Mouse (Mus musculus): ENCODE results near the gene Ablim1. TPM values are rescaled to one million over a fixed set of nuclear protein-coding genes. Genes with fewer than 3 reads are reported as not detected.
A peak's percentile ranks its signal among the peaks of the same experiment; 100 is the strongest.

Ablim1 gene
- polyA plus RNA-seq, 1 experiment, result 9.8 TPM

DNA sequence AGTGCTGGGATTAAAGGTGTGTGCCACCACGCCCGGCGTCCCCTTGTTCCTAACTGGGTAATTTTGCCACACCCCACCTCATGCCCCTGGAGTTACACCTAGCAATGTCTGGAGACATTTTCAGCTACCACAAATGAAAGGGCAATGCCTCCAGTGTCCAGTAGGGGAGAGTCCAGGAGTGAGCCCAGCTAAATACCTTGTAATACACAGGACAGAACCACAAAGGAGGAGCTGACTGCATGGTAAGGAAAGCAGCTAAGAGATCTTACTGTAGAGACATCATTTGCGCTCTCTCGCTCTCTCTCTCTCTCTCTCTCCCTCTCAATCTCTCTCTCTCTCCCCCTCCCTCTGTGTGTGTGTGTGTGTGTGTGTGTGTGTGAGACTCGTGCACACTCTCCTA is 120.8 kb downstream of the Ablim1 start:
- no peak overlapping the region for H3ac ChIP-seq (ENCODE audit: control insufficient read depth, insufficient read length, low read depth)
- TF ChIP-seq MYOG (IDR thresholded peaks at IDR 0.05; ENCODE audit: control insufficient read depth, extremely low read depth, insufficient read length) (no peak), MAX (IDR thresholded peaks at IDR 0.05) (no peak), USF1 (IDR thresholded peaks at IDR 0.05; ENCODE audit: low read depth) (no peak), CTCF (IDR thresholded peaks at IDR 0.05; ENCODE audit: control insufficient read depth, insufficient read depth, insufficient read length) (no peak), MYOD1 (IDR thresholded peaks at IDR 0.05; ENCODE audit: control insufficient read depth, insufficient read length, low read depth) (no peak), CEBPB (IDR thresholded peaks at IDR 0.05; ENCODE audit: low read depth) (no peak), FOSL1 (IDR thresholded peaks at IDR 0.05; ENCODE audit: insufficient read depth, low read length, poor library complexity, severe bottlenecking) (no peak)

DNA sequence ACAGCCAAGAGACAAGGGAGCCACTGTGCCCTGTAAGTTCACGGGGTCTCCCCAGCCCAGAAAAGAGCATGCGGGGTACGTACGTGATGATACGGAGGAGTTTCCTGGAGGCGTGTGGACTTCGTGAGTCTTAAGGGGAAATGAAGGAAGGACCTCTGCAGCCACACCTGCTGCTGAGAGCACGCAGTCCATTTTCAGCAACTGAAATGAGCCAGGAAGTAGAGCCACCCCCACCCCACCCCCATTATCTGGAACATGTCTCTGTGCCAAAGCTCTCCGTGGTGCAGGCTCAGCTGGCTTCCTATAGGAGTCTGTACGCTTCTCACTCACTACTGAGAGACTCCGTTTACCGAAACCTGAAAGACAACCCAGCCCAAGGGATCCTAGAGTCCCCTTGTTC is 121.3 kb downstream of the Ablim1 start:
- Histone ChIP-seq H3K79me3 (ENCODE audit: low read depth) (peaks cover 6% of the 10 kb centered on the region), H3K36me3 (ENCODE audit: control insufficient read depth, insufficient read depth) (no peaks in the 10 kb centered on the region), H3K4me3 (ENCODE audit: insufficient read depth, poor library complexity, severe bottlenecking) (no peak overlapping the region), H3K79me2 (ENCODE audit: control insufficient read depth, insufficient read depth) (peaks cover 54% of the 10 kb centered on the region), H3ac (ENCODE audit: control insufficient read depth, insufficient read length, low read depth) (no peak overlapping the region), H3K27me3 (ENCODE audit: control insufficient read depth, insufficient read depth, insufficient read length) (no peaks in the 10 kb centered on the region)
- TF ChIP-seq FOSL1 (IDR thresholded peaks at IDR 0.05; ENCODE audit: insufficient read depth, low read length, poor library complexity, severe bottlenecking) (no peak), MAX (IDR thresholded peaks at IDR 0.05) (no peak), CEBPB (IDR thresholded peaks at IDR 0.05; ENCODE audit: low read depth) (no peak), USF1 (IDR thresholded peaks at IDR 0.05; ENCODE audit: low read depth) (no peak)

More for the DNA sequence above, 120.8 kb downstream of the Ablim1 start:
- Histone ChIP-seq H3K36me3 (ENCODE audit: control insufficient read depth, insufficient read depth) (no peaks in the 10 kb centered on the region), H3K27me3 (ENCODE audit: control insufficient read depth, insufficient read depth, insufficient read length) (no peaks in the 10 kb centered on the region), H3K4me3 (ENCODE audit: insufficient read depth, poor library complexity, severe bottlenecking) (no peak overlapping the region), H3K79me3 (ENCODE audit: low read depth) (peaks cover 6% of the 10 kb centered on the region), H3K79me2 (ENCODE audit: control insufficient read depth, insufficient read depth) (peaks cover 54% of the 10 kb centered on the region)

DNA sequence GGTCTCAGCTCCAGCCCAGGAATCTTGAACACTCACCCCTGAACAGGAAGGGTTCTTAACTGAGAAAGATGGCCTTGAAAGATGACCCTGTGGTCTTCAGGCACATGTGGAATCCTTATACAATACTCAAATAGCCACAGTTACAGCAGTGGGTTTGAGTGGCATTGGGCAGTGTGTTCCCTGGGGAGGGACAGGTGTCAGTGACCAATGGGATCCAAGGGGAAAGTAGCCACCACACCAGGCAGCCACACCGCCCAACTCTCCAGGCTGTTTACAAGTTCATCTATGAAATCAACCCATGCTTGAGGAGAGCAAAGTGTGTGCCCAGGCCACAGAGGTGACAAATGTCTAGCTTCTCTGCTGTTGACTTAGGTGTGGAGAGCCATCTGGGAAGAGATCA is 123.6 kb downstream of the Ablim1 start:
- Histone ChIP-seq H3K4me3 (ENCODE audit: insufficient read depth, poor library complexity, severe bottlenecking) (no peak overlapping the region), H3K79me2 (ENCODE audit: control insufficient read depth, insufficient read depth) (peaks cover 62% of the 10 kb centered on the region), H3ac (ENCODE audit: control insufficient read depth, insufficient read length, low read depth) (no peak overlapping the region), H3K36me3 (ENCODE audit: control insufficient read depth, insufficient read depth) (no peaks in the 10 kb centered on the region), H3K27me3 (ENCODE audit: control insufficient read depth, insufficient read depth, insufficient read length) (no peaks in the 10 kb centered on the region), H3K79me3 (ENCODE audit: low read depth) (peaks cover 9% of the 10 kb centered on the region)
- TF ChIP-seq FOSL1 (IDR thresholded peaks at IDR 0.05; ENCODE audit: insufficient read depth, low read length, poor library complexity, severe bottlenecking) (no peak), CEBPB (IDR thresholded peaks at IDR 0.05; ENCODE audit: low read depth) (no peak), MYOG (IDR thresholded peaks at IDR 0.05; ENCODE audit: control insufficient read depth, extremely low read depth, insufficient read length) (no peak), CTCF (IDR thresholded peaks at IDR 0.05; ENCODE audit: control insufficient read depth, insufficient read depth, insufficient read length) (no peak), MYOD1 (IDR thresholded peaks at IDR 0.05; ENCODE audit: control insufficient read depth, insufficient read length, low read depth) (no peak), USF1 (IDR thresholded peaks at IDR 0.05; ENCODE audit: low read depth) (no peak), MAX (IDR thresholded peaks at IDR 0.05) (no peak)

DNA sequence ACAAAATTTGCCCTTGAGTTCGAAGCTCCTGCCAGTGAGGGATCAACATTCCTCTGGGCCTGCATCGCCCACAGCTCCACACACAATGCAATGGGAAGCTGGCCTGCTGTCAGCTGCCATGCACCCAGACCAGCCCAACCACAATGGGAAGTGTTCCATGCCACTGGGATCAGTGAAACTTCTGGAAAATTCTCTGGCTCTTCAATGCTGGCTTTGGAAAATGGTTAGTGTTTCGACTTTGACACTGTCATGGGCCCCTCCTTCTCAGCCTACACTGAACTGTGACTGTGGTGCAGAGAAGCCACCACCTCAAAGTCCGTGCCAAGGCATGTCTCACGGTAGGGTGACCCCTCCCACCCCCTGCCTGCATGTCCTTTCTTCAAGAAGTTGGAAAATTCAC is 125.3 kb downstream of the Ablim1 start:
- TF ChIP-seq MYOD1 (IDR thresholded peaks at IDR 0.05; ENCODE audit: control insufficient read depth, insufficient read length, low read depth) (no peak), MAX (IDR thresholded peaks at IDR 0.05) (peak; percentile 24), FOSL1 (IDR thresholded peaks at IDR 0.05; ENCODE audit: insufficient read depth, low read length, poor library complexity, severe bottlenecking) (no peak)
- Histone ChIP-seq H3K79me3 (ENCODE audit: low read depth) (peaks cover 15% of the 10 kb centered on the region), H3K4me3 (ENCODE audit: insufficient read depth, poor library complexity, severe bottlenecking) (no peak overlapping the region), H3K79me2 (ENCODE audit: control insufficient read depth, insufficient read depth) (peaks cover 59% of the 10 kb centered on the region), H3K27me3 (ENCODE audit: control insufficient read depth, insufficient read depth, insufficient read length) (no peaks in the 10 kb centered on the region), H3K36me3 (ENCODE audit: control insufficient read depth, insufficient read depth) (no peaks in the 10 kb centered on the region), H3ac (ENCODE audit: control insufficient read depth, insufficient read length, low read depth) (no peak overlapping the region)

DNA sequence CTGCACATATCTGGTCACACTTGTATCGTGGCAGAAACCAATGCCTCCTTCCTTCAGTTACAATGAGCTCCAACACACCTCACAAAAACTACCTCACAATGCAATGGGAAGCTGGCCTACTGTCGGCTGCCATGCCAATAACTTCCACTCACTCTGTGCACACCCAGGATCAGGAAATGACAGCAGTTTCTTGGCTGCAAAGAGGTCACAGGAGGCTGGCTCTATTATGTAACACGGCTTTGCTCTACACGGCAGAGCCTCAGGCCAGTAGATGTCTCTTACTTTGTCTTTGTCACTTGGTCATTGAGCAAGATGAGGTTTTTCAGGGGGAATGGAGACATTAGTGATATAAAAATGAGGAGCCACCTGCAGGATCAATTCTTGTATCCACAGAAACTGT is 126.2 kb downstream of the Ablim1 start:
- H3K36me3 ChIP-seq (ENCODE audit: control insufficient read depth, insufficient read depth), result no peaks in the 10 kb centered on the region

DNA sequence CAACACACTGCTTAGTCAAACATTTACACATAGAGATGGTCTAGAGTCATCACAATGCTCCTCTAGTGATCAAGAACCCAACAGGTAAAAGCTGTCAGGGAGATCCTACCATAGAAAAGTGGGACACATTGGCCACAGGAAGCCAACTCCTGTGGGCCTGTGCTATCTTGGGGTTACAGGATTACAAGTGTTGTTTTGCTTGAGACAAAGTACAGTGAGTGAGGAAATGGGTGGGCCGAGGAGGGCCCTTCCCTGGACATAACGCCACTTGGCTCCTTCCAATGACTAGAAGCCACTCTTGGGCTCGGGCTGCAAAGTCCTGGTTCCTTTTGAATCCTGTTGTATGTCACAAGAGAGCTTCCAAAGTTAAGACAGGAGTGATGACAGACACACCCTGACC is 129.7 kb downstream of the Ablim1 start:
- TF ChIP-seq MAX (IDR thresholded peaks at IDR 0.05), result no peak
- no peak for TF ChIP-seq MYOD1 (IDR thresholded peaks at IDR 0.05; ENCODE audit: control insufficient read depth, insufficient read length, low read depth)
- TF ChIP-seq MYOG (IDR thresholded peaks at IDR 0.05; ENCODE audit: control insufficient read depth, extremely low read depth, insufficient read length), result no peak
- TF ChIP-seq USF1 (IDR thresholded peaks at IDR 0.05; ENCODE audit: low read depth), result no peak
- no peak for TF ChIP-seq CEBPB (IDR thresholded peaks at IDR 0.05; ENCODE audit: low read depth)
- no peak for TF ChIP-seq CTCF (IDR thresholded peaks at IDR 0.05; ENCODE audit: control insufficient read depth, insufficient read depth, insufficient read length)
- Histone ChIP-seq H3K36me3 (ENCODE audit: control insufficient read depth, insufficient read depth) (peaks cover 9% of the 10 kb centered on the region), H3K79me3 (ENCODE audit: low read depth) (peaks cover 21% of the 10 kb centered on the region), H3K79me2 (ENCODE audit: control insufficient read depth, insufficient read depth) (peaks cover 58% of the 10 kb centered on the region), H3K27me3 (ENCODE audit: control insufficient read depth, insufficient read depth, insufficient read length) (no peaks in the 10 kb centered on the region), H3ac (ENCODE audit: control insufficient read depth, insufficient read length, low read depth) (no peak overlapping the region), H3K4me3 (ENCODE audit: insufficient read depth, poor library complexity, severe bottlenecking) (no peak overlapping the region)

More for the DNA sequence above, 126.2 kb downstream of the Ablim1 start:
- Histone ChIP-seq H3ac (ENCODE audit: control insufficient read depth, insufficient read length, low read depth) (no peak overlapping the region), H3K79me2 (ENCODE audit: control insufficient read depth, insufficient read depth) (peaks cover 52% of the 10 kb centered on the region), H3K27me3 (ENCODE audit: control insufficient read depth, insufficient read depth, insufficient read length) (no peaks in the 10 kb centered on the region), H3K79me3 (ENCODE audit: low read depth) (peaks cover 15% of the 10 kb centered on the region), H3K4me3 (ENCODE audit: insufficient read depth, poor library complexity, severe bottlenecking) (no peak overlapping the region)
- no peak for TF ChIP-seq CEBPB (IDR thresholded peaks at IDR 0.05; ENCODE audit: low read depth)
- TF ChIP-seq CTCF (IDR thresholded peaks at IDR 0.05; ENCODE audit: control insufficient read depth, insufficient read depth, insufficient read length), result no peak
- TF ChIP-seq FOSL1 (IDR thresholded peaks at IDR 0.05; ENCODE audit: insufficient read depth, low read length, poor library complexity, severe bottlenecking), result no peak
- no peak for TF ChIP-seq MYOG (IDR thresholded peaks at IDR 0.05; ENCODE audit: control insufficient read depth, extremely low read depth, insufficient read length)
- no peak for TF ChIP-seq USF1 (IDR thresholded peaks at IDR 0.05; ENCODE audit: low read depth)
- no peak for TF ChIP-seq MYOD1 (IDR thresholded peaks at IDR 0.05; ENCODE audit: control insufficient read depth, insufficient read length, low read depth)
- TF ChIP-seq MAX (IDR thresholded peaks at IDR 0.05), result no peak

All from C2C12 (cell line).